In genomic region chr9:114978281-114979111, GRCm38 (mm10) we compare ENCODE assay signal across 7 mouse cellular contexts. TPM values are rescaled to one million over a fixed set of nuclear protein-coding genes. Genes with fewer than 3 reads are reported as not detected.
DNase-seq lines count a peak whose midpoint lies in the region; ATAC-seq and TF ChIP-seq lines count a peak whose summit lies in the region.

TSS of gene Osbpl10 (plus strand) at chr9:114978569.

- no peaks in the 10 kb centered on the region for H3K36me3 ChIP-seq in embryonic facial prominence, embryonic 13.5 days
- no peaks in the 10 kb centered on the region for H3K36me3 ChIP-seq in heart, adult 2 months (ENCODE audit: control insufficient read depth, insufficient read depth, low read length)
- no peaks in the 10 kb centered on the region for H3K36me3 ChIP-seq in kidney, adult 2 months (ENCODE audit: control insufficient read depth, insufficient read depth, low read length)
- H3K36me3 ChIP-seq in limb, embryonic 11.5 days (ENCODE audit: control insufficient read depth, insufficient read depth, low read length), result no peaks in the 10 kb centered on the region
- no peaks in the 10 kb centered on the region for H3K36me3 ChIP-seq in midbrain, embryonic 12.5 days
- no peaks in the 10 kb centered on the region for H3K36me3 ChIP-seq in splenic B cell, adult 2 months (ENCODE audit: control insufficient read depth, insufficient read depth, low read length, poor library complexity, severe bottlenecking)

- no peaks in the 10 kb centered on the region for H3K79me2 ChIP-seq in heart, adult 2 months (replicated peaks; ENCODE audit: control insufficient read depth, insufficient read depth, low read length)

- peak; percentile 46 for TF ChIP-seq CTCF in heart, adult 2 months (IDR thresholded peaks at IDR 0.05)
- TF ChIP-seq CTCF in kidney, adult 2 months (conservative IDR thresholded peaks at IDR 0.05; ENCODE audit: insufficient read depth, insufficient read length, low read depth, low read length), result no peak

- TF ChIP-seq EP300 in heart, adult 2 months (IDR thresholded peaks at IDR 0.05; ENCODE audit: insufficient read depth, low read depth, low read length), result no peak

- peaks cover 22% of the 10 kb centered on the region for H3K4me1 ChIP-seq in embryonic facial prominence, embryonic 13.5 days
- H3K4me1 ChIP-seq in heart, adult 2 months (ENCODE audit: control insufficient read depth, insufficient read depth, low read length), result peaks cover 3% of the 10 kb centered on the region
- H3K4me1 ChIP-seq in kidney, adult 2 months (ENCODE audit: control insufficient read depth, insufficient read depth, low read length), result peaks cover 9% of the 10 kb centered on the region; the same call in 1 of the 2 replicates
- H3K4me1 ChIP-seq in limb, embryonic 11.5 days (ENCODE audit: control insufficient read depth, insufficient read depth, low read length), result peaks cover 3% of the 10 kb centered on the region; the same call in 1 of the 2 replicates
- peaks cover 13% of the 10 kb centered on the region for H3K4me1 ChIP-seq in midbrain, embryonic 12.5 days

- no peak for TF ChIP-seq POLR2A in heart, adult 2 months (IDR thresholded peaks at IDR 0.05; ENCODE audit: insufficient read depth, low read depth, low read length)
- no peak for TF ChIP-seq POLR2A in kidney, adult 2 months (IDR thresholded peaks at IDR 0.05; ENCODE audit: low read depth, low read length)

- H3K27ac ChIP-seq in embryonic facial prominence, embryonic 13.5 days, result peak within 1 kb of the TSS; percentile 75
- H3K27ac ChIP-seq in heart, adult 2 months, result peak within 1 kb of the TSS; percentile 80
- peak within 1 kb of the TSS; percentile 10; the same call in 1 of the 2 replicates for H3K27ac ChIP-seq in kidney, adult 2 months (ENCODE audit: insufficient read depth, low read depth, low read length)
- H3K27ac ChIP-seq in limb, embryonic 11.5 days (replicated peaks; ENCODE audit: low read depth, low read length), result no peak within 1 kb of the TSS; the same call in 1 of the 2 replicates
- peak within 1 kb of the TSS; percentile 76 for H3K27ac ChIP-seq in midbrain, embryonic 12.5 days (replicated peaks)

- DNase-seq in adrenal gland, postnatal 4 days (ENCODE audit: low spot score in 2 of 2), result peak; percentile 40 to 48
- DNase-seq in heart, adult 2 months, result peak; percentile 88 to 90
- DNase-seq in kidney, adult 2 months, result peak; percentile 95
- DNase-seq in limb, embryonic 11.5 days (ENCODE audit: low spot score), result peak; percentile 86
- DNase-seq in splenic B cell, adult 2 months (ENCODE audit: low read depth, low spot score), result peak; percentile 43

- no peaks in the 10 kb centered on the region for H3K9me3 ChIP-seq in embryonic facial prominence, embryonic 13.5 days
- H3K9me3 ChIP-seq in limb, embryonic 11.5 days (ENCODE audit: control insufficient read depth, low read length), result no peaks in the 10 kb centered on the region
- no peaks in the 10 kb centered on the region for H3K9me3 ChIP-seq in midbrain, embryonic 12.5 days

- intact Hi-C loops in heart, adult 2 months (cut with DNase I), result loop anchor here (1.0 kb wide), 1 partner anchor 45 kb away; the partner anchor contains the start of gene Gpd1l

- H3K9ac ChIP-seq in embryonic facial prominence, embryonic 13.5 days, result peak within 1 kb of the TSS; percentile 85
- H3K9ac ChIP-seq in heart, adult 2 months (ENCODE audit: low read depth, low read length), result peak within 1 kb of the TSS; percentile 88
- peak within 1 kb of the TSS; percentile 81 for H3K9ac ChIP-seq in limb, embryonic 11.5 days (ENCODE audit: low read length)
- peak within 1 kb of the TSS; percentile 71 for H3K9ac ChIP-seq in midbrain, embryonic 12.5 days (replicated peaks)

- ATAC-seq in embryonic facial prominence, embryonic 13.5 days (ENCODE audit: insufficient number of reproducible peaks, insufficient read depth, low FRiP score, low TSS enrichment, low read depth), result peak; percentile 85
- peak; percentile 85 for ATAC-seq in limb, embryonic 11.5 days (ENCODE audit: insufficient number of reproducible peaks, low FRiP score, low TSS enrichment, low read depth)
- peak; percentile 81 for ATAC-seq in midbrain, embryonic 12.5 days (ENCODE audit: low FRiP score, low read depth)

- H3K4me2 ChIP-seq in embryonic facial prominence, embryonic 13.5 days, result peak within 1 kb of the TSS; percentile 90
- peak within 1 kb of the TSS; percentile 89 for H3K4me2 ChIP-seq in limb, embryonic 11.5 days (ENCODE audit: low read depth, severe bottlenecking)
- peak within 1 kb of the TSS; percentile 90 for H3K4me2 ChIP-seq in midbrain, embryonic 12.5 days (replicated peaks)

- WGBS in embryonic facial prominence, embryonic 13.5 days, result under 1% methylated on average over 71 of the region's 86 CpGs
- under 1% methylated on average over 70 of the region's 86 CpGs for WGBS in heart, adult 2 months
- WGBS in kidney, adult 2 months, result under 1% methylated on average over 66 of the region's 86 CpGs
- WGBS in limb, embryonic 11.5 days, result under 1% methylated on average over 35 of the region's 86 CpGs
- whole genome bisulfite sequencing in midbrain, embryonic 12.5 days, result under 1% methylated on average over 69 of the region's 86 CpGs

- peak within 1 kb of the TSS; percentile 78 for H3K4me3 ChIP-seq in embryonic facial prominence, embryonic 13.5 days
- peak within 1 kb of the TSS; percentile 78 for H3K4me3 ChIP-seq in heart, adult 2 months
- peak within 1 kb of the TSS; percentile 47 for H3K4me3 ChIP-seq in kidney, adult 2 months (ENCODE audit: insufficient read depth, low read depth, low read length)
- peak within 1 kb of the TSS; percentile 67 for H3K4me3 ChIP-seq in limb, embryonic 11.5 days (ENCODE audit: low read depth, low read length)
- peak within 1 kb of the TSS; percentile 67 for H3K4me3 ChIP-seq in midbrain, embryonic 12.5 days

- peaks cover 22% of the 10 kb centered on the region for H3K27me3 ChIP-seq in embryonic facial prominence, embryonic 13.5 days
- no peaks in the 10 kb centered on the region for H3K27me3 ChIP-seq in heart, adult 2 months (ENCODE audit: control insufficient read depth, insufficient read depth, low read length)
- H3K27me3 ChIP-seq in kidney, adult 2 months (replicated peaks; ENCODE audit: control insufficient read depth, insufficient read depth, low read length), result no peaks in the 10 kb centered on the region
- H3K27me3 ChIP-seq in limb, embryonic 11.5 days (ENCODE audit: control insufficient read depth, insufficient read depth, low read length), result peaks cover 12% of the 10 kb centered on the region
- peaks cover 40% of the 10 kb centered on the region for H3K27me3 ChIP-seq in midbrain, embryonic 12.5 days
- 0 out of 2 replicates have a peak, but pooled peaks cover 3% of the 10 kb centered on the region for H3K27me3 ChIP-seq in splenic B cell, adult 2 months (ENCODE audit: control insufficient read depth, insufficient read depth, low read length, poor library complexity, severe bottlenecking)

RNA-seq across cellular contexts. Expression of gene Osbpl10, which starts in this region (rescaled TPM):
- 10 to 100 TPM; 14.9 to 15.5 TPM for total RNA-seq in adrenal gland, postnatal 4 days (2021)
- polyA plus RNA-seq in embryonic facial prominence, embryonic 13.5 days (2015; fragmentation: Nextera tagmentation; extraction: Ambion mirVana), result 1.6 and 2.3 TPM in 2 replicates
- 1 to 10 TPM; 2.0 to 3.4 TPM for total RNA-seq in heart, adult 2 months (2021)
- 0.88 and 1.4 TPM in 2 replicates for polyA plus RNA-seq in heart, adult 2 months (2012; rRNA removed)
- polyA plus RNA-seq in kidney, adult 2 months (2012; rRNA removed), result 7.0 and 7.3 TPM in 2 replicates
- polyA plus RNA-seq in limb, embryonic 11.5 days (2014; fragmentation: Nextera tagmentation; extraction: Ambion mirVana), result 1.3 and 1.4 TPM in 2 replicates
- 1.6 and 1.9 TPM in 2 replicates for polyA plus RNA-seq in midbrain, embryonic 12.5 days (2016; fragmentation: Nextera tagmentation; extraction: Ambion mirVana)

Comparison
In these comparisons a context has a peak if more than half of its experiments do, and no peak if none do; other contexts are left out.
1. DNase-seq: peak in every context shown above with its lines; median percentile 95 in kidney, adult 2 months; 89 in heart, adult 2 months; 86 in limb, embryonic 11.5 days; 44 in adrenal gland, postnatal 4 days; 43 in splenic B cell, adult 2 months.